Mouse (Mus musculus): ENCODE data around the gene Mgl2.
A peak's percentile ranks its signal among the peaks of the same experiment; 100 is the strongest.

Mgl2 gene

DNA sequence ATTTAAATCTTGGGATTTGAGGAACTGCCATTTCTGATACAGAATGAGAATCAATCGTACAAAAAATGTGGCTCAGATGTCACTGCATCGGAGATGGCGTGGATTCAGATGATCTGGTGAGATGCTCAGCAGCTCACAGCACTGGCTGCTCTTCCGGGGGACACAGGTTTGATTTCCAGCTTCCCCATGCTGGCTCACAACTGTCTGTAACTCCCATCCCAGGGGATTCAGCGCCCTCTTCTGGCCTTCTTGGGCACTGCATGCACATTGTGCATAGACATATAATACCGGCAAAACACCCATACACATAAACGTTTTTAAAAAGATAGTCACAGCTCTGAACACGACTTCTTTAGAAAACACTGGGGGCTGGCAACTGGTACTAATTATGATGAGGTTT is 47.5 kb downstream of the Mgl2 start:
- Histone ChIP-seq H3K27me3 (ENCODE audit: insufficient read depth, low read length) (peaks cover 3% of the 10 kb centered on the region; the same call in 1 of the 2 replicates), H3K4me1 (replicated peaks; ENCODE audit: low read depth, low read length) (no peaks in the 10 kb centered on the region), H3K36me3 (ENCODE audit: insufficient read depth, low read length) (no peaks in the 10 kb centered on the region), H3K9me3 (ENCODE audit: low read length) (no peaks in the 10 kb centered on the region), H3K4me3 (replicated peaks; ENCODE audit: low read length) (no peak overlapping the region)
- TF ChIP-seq CTCF (conservative IDR thresholded peaks at IDR 0.05; ENCODE audit: low read length) (peak; percentile 92), POU5F1 (IDR thresholded peaks at IDR 0.05; ENCODE audit: borderline replicate concordance, low read length) (no peak), NANOG (IDR thresholded peaks at IDR 0.05; ENCODE audit: borderline replicate concordance, low read length) (no peak)

- Histone ChIP-seq H3K36me3 (ENCODE audit: insufficient read depth, low read length) (no peaks in the 10 kb centered on the region), H3K27me3 (ENCODE audit: insufficient read depth, low read length) (peaks cover 3% of the 10 kb centered on the region; the same call in 1 of the 2 replicates), H3K4me1 (replicated peaks; ENCODE audit: low read depth, low read length) (no peaks in the 10 kb centered on the region), H3K4me3 (replicated peaks; ENCODE audit: low read length) (no peak overlapping the region), H3K9me3 (ENCODE audit: low read length) (no peaks in the 10 kb centered on the region)
- TF ChIP-seq CTCF (conservative IDR thresholded peaks at IDR 0.05; ENCODE audit: low read length), result no peak
- no peak for TF ChIP-seq POU5F1 (IDR thresholded peaks at IDR 0.05; ENCODE audit: borderline replicate concordance, low read length)
- no peak for TF ChIP-seq NANOG (IDR thresholded peaks at IDR 0.05; ENCODE audit: borderline replicate concordance, low read length)
Observed at GRCm38 (mm10) chr11:70178311-70178710, 48.2 kb downstream of the Mgl2 start.

GRCm38 (mm10) chr11:70178756-70179155 is 48.6 kb downstream of the Mgl2 start:
- TF ChIP-seq CTCF (conservative IDR thresholded peaks at IDR 0.05; ENCODE audit: low read length) (no peak), POU5F1 (IDR thresholded peaks at IDR 0.05; ENCODE audit: borderline replicate concordance, low read length) (no peak), NANOG (IDR thresholded peaks at IDR 0.05; ENCODE audit: borderline replicate concordance, low read length) (no peak)
- Histone ChIP-seq H3K4me3 (replicated peaks; ENCODE audit: low read length) (no peak overlapping the region), H3K4me1 (replicated peaks; ENCODE audit: low read depth, low read length) (no peaks in the 10 kb centered on the region), H3K36me3 (ENCODE audit: insufficient read depth, low read length) (no peaks in the 10 kb centered on the region), H3K27me3 (ENCODE audit: insufficient read depth, low read length) (peaks cover 3% of the 10 kb centered on the region; the same call in 1 of the 2 replicates), H3K9me3 (ENCODE audit: low read length) (no peaks in the 10 kb centered on the region)

DNA sequence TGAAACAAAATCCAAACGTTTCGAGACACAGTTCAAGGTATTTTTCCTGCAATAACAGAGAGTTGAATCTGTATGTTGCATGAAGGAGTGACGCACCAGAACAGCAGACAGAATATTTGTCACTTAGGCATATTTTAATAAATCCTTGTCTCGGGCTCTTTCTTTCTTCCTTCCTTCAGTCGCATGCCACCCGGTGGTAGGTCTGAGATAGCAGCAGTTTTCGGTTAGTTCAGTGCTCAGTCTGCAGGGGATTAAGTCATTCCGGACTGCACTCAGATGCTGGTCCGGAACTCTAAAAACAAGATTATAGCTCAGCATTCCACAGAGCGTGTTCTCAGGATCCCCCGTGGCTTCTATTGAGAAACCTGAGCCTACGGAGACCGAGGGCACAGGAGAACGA is 49.3 kb downstream of the Mgl2 start:
- no peaks in the 10 kb centered on the region for H3K36me3 ChIP-seq (ENCODE audit: insufficient read depth, low read length)
- no peaks in the 10 kb centered on the region for H3K9me3 ChIP-seq (ENCODE audit: low read length)
- peaks cover 3% of the 10 kb centered on the region; the same call in 1 of the 2 replicates for H3K27me3 ChIP-seq (ENCODE audit: insufficient read depth, low read length)
- TF ChIP-seq CTCF (conservative IDR thresholded peaks at IDR 0.05; ENCODE audit: low read length) (peak; percentile 46), POU5F1 (IDR thresholded peaks at IDR 0.05; ENCODE audit: borderline replicate concordance, low read length) (no peak)
- H3K4me3 ChIP-seq (replicated peaks; ENCODE audit: low read length), result no peak overlapping the region
- no peaks in the 10 kb centered on the region for H3K4me1 ChIP-seq (replicated peaks; ENCODE audit: low read depth, low read length)

GRCm38 (mm10) chr11:70180496-70180895 is 50.4 kb downstream of the Mgl2 start:
- Histone ChIP-seq H3K4me3 (replicated peaks; ENCODE audit: low read length) (no peak overlapping the region), H3K9me3 (ENCODE audit: low read length) (no peaks in the 10 kb centered on the region), H3K4me1 (replicated peaks; ENCODE audit: low read depth, low read length) (no peaks in the 10 kb centered on the region), H3K27me3 (ENCODE audit: insufficient read depth, low read length) (peaks cover 3% of the 10 kb centered on the region; the same call in 1 of the 2 replicates), H3K36me3 (ENCODE audit: insufficient read depth, low read length) (no peaks in the 10 kb centered on the region)
- TF ChIP-seq CTCF (conservative IDR thresholded peaks at IDR 0.05; ENCODE audit: low read length), result no peak
- TF ChIP-seq POU5F1 (IDR thresholded peaks at IDR 0.05; ENCODE audit: borderline replicate concordance, low read length), result no peak

GRCm38 (mm10) chr11:70185120-70185519 is 55.0 kb downstream of the Mgl2 start:
- no peak for TF ChIP-seq CTCF (conservative IDR thresholded peaks at IDR 0.05; ENCODE audit: low read length)
- Histone ChIP-seq H3K4me3 (replicated peaks; ENCODE audit: low read length) (no peak overlapping the region), H3K9me3 (ENCODE audit: low read length) (no peaks in the 10 kb centered on the region), H3K36me3 (ENCODE audit: insufficient read depth, low read length) (no peaks in the 10 kb centered on the region), H3K4me1 (replicated peaks; ENCODE audit: low read depth, low read length) (peaks cover 10% of the 10 kb centered on the region), H3K27me3 (ENCODE audit: insufficient read depth, low read length) (no peaks in the 10 kb centered on the region)
